Mouse (Mus musculus): ENCODE measurements around the gene Cul7. TPM values are rescaled to one million over a fixed set of nuclear protein-coding genes. Genes with fewer than 3 reads are reported as not detected.
A peak's percentile ranks its signal among the peaks of the same experiment; 100 is the strongest.

Gene Cul7
- total and polyA plus RNA-seq, 3 experiments = 28.6 to 52.6 (median 36.3) TPM

GRCm38 (mm10) chr17:46673850-46674529, 23.9 kb downstream of the Cul7 start, which contains the start of gene Rrp36:
TSS of gene Rrp36 (minus strand) at chr17:46674352.
- DNase-seq = peak; percentile 94

GRCm38 (mm10) chr17:46674530-46675283, 24.6 kb downstream of the Cul7 start:
- DNase-seq = no peak

- no peak for DNase-seq
These were observed 28.3 kb downstream of the Cul7 start, which contains the start of gene Mea1 for GRCm38 (mm10) chr17:46678416-46678815. TSS of gene Mea1 (plus strand) at chr17:46678793.

- DNase-seq = no peak
These were observed 28.8 kb downstream of the Cul7 start for GRCm38 (mm10) chr17:46678911-46679310.

GRCm38 (mm10) chr17:46679843-46680759, 30.0 kb downstream of the Cul7 start:
- DNase-seq = no peak

GRCm38 (mm10) chr17:46680760-46681373, 30.7 kb downstream of the Cul7 start, which contains the start of gene Klhdc3:
TSS of gene Klhdc3 (minus strand) at chr17:46680914.
- DNase-seq = peak; percentile 98

GRCm38 (mm10) chr17:46681466-46682118, 31.5 kb downstream of the Cul7 start:
- DNase-seq = no peak

GRCm38 (mm10) chr17:46682654-46683389, 32.7 kb downstream of the Cul7 start:
- DNase-seq = no peak

GRCm38 (mm10) chr17:46685913-46686312, 35.8 kb downstream of the Cul7 start:
- DNase-seq = no peak

- no peak for DNase-seq
These were observed 40.5 kb downstream of the Cul7 start for GRCm38 (mm10) chr17:46690665-46691064.

GRCm38 (mm10) chr17:46691390-46691789, 41.3 kb downstream of the Cul7 start:
- DNase-seq = no peak

- no peak for DNase-seq
These were observed 44.5 kb downstream of the Cul7 start for GRCm38 (mm10) chr17:46694517-46695063.

- no peak for DNase-seq
These were observed 48.4 kb downstream of the Cul7 start for GRCm38 (mm10) chr17:46698515-46698914.

- DNase-seq = no peak
These were observed 49.1 kb downstream of the Cul7 start for GRCm38 (mm10) chr17:46699245-46699644.

GRCm38 (mm10) chr17:46699912-46700311, 49.8 kb downstream of the Cul7 start:
- no peak for DNase-seq

- no peak for DNase-seq
These were observed 51.4 kb downstream of the Cul7 start for GRCm38 (mm10) chr17:46701489-46701888.

- no peak for DNase-seq
These were observed 52.0 kb downstream of the Cul7 start for GRCm38 (mm10) chr17:46702100-46702499.

- DNase-seq = no peak
These were observed 52.4 kb downstream of the Cul7 start for GRCm38 (mm10) chr17:46702506-46702905.

- no peak for DNase-seq
These were observed 54.1 kb downstream of the Cul7 start for GRCm38 (mm10) chr17:46703971-46704886.

Measured in adrenal gland, adult 2 months (tissue).